Mouse (Mus musculus): ENCODE results near the gene Sez6l. TPM values are rescaled to one million over a fixed set of nuclear protein-coding genes. Genes with fewer than 3 reads are reported as not detected.

Sez6l gene
- polyA plus RNA-seq, 1 experiment from 2014 or later = 0.10 TPM

- H3K9ac ChIP-seq (ENCODE audit: low read depth, low read length) = no peak overlapping the region
- H3K27me3 ChIP-seq (ENCODE audit: control insufficient read depth, insufficient read depth, low read length) = peaks cover 11% of the 10 kb centered on the region
- no peaks in the 10 kb centered on the region for H3K36me3 ChIP-seq (ENCODE audit: control insufficient read depth, insufficient read depth, low read length)
- no peaks in the 10 kb centered on the region for H3K9me3 ChIP-seq (replicated peaks; ENCODE audit: control insufficient read depth, low read length)
- ATAC-seq (replicated peaks; ENCODE audit: insufficient number of reproducible peaks, low FRiP score, low TSS enrichment) = no peak
- H3K4me3 ChIP-seq (ENCODE audit: low read depth, low read length) = no peak overlapping the region
- H3K4me1 ChIP-seq (ENCODE audit: control insufficient read depth, insufficient read depth, low read length) = peaks cover 18% of the 10 kb centered on the region
- no peak overlapping the region for H3K4me2 ChIP-seq
- H3K27ac ChIP-seq (ENCODE audit: low read depth, low read length) = no peak overlapping the region
- 72% methylated on average over 4 of the region's 4 CpGs for WGBS (ENCODE audit: insufficient replicate concordance)
Observed at GRCm38 (mm10) chr5:112523331-112523730, 53.7 kb downstream of the Sez6l start.

GRCm38 (mm10) chr5:112521703-112522527, 55.1 kb downstream of the Sez6l start:
- Histone ChIP-seq H3K27ac (ENCODE audit: low read depth, low read length) (no peak overlapping the region), H3K4me3 (ENCODE audit: low read depth, low read length) (no peak overlapping the region), H3K9ac (ENCODE audit: low read depth, low read length) (no peak overlapping the region), H3K4me1 (ENCODE audit: control insufficient read depth, insufficient read depth, low read length) (peaks cover 18% of the 10 kb centered on the region), H3K4me2 (no peak overlapping the region), H3K36me3 (ENCODE audit: control insufficient read depth, insufficient read depth, low read length) (no peaks in the 10 kb centered on the region), H3K27me3 (ENCODE audit: control insufficient read depth, insufficient read depth, low read length) (peaks cover 11% of the 10 kb centered on the region), H3K9me3 (replicated peaks; ENCODE audit: control insufficient read depth, low read length) (no peaks in the 10 kb centered on the region)
- ATAC-seq (replicated peaks; ENCODE audit: insufficient number of reproducible peaks, low FRiP score, low TSS enrichment) = no peak
- WGBS (ENCODE audit: insufficient replicate concordance) = 20% methylated on average over 19 of the region's 19 CpGs

- H3K27ac ChIP-seq (ENCODE audit: low read depth, low read length) = no peak overlapping the region
- no peak overlapping the region for H3K4me3 ChIP-seq (ENCODE audit: low read depth, low read length)
- H3K36me3 ChIP-seq (ENCODE audit: control insufficient read depth, insufficient read depth, low read length) = no peaks in the 10 kb centered on the region
- H3K4me2 ChIP-seq = no peak overlapping the region
- no peak for ATAC-seq (replicated peaks; ENCODE audit: insufficient number of reproducible peaks, low FRiP score, low TSS enrichment)
- peaks cover 18% of the 10 kb centered on the region for H3K4me1 ChIP-seq (ENCODE audit: control insufficient read depth, insufficient read depth, low read length)
- no peak overlapping the region for H3K9ac ChIP-seq (ENCODE audit: low read depth, low read length)
- no peaks in the 10 kb centered on the region for H3K9me3 ChIP-seq (replicated peaks; ENCODE audit: control insufficient read depth, low read length)
- H3K27me3 ChIP-seq (ENCODE audit: control insufficient read depth, insufficient read depth, low read length) = peaks cover 11% of the 10 kb centered on the region
- 20% methylated on average over 8 of the region's 8 CpGs for WGBS (ENCODE audit: insufficient replicate concordance)
Observed at GRCm38 (mm10) chr5:112520826-112521702, 55.9 kb downstream of the Sez6l start.

GRCm38 (mm10) chr5:112518773-112519172, 58.2 kb downstream of the Sez6l start:
- 79% methylated on average over 2 of the region's 2 CpGs for WGBS (ENCODE audit: insufficient replicate concordance)
- Histone ChIP-seq H3K27me3 (ENCODE audit: control insufficient read depth, insufficient read depth, low read length) (peaks cover 11% of the 10 kb centered on the region), H3K27ac (ENCODE audit: low read depth, low read length) (no peak overlapping the region), H3K4me3 (ENCODE audit: low read depth, low read length) (no peak overlapping the region), H3K36me3 (ENCODE audit: control insufficient read depth, insufficient read depth, low read length) (no peaks in the 10 kb centered on the region), H3K9me3 (replicated peaks; ENCODE audit: control insufficient read depth, low read length) (no peaks in the 10 kb centered on the region), H3K4me1 (ENCODE audit: control insufficient read depth, insufficient read depth, low read length) (peaks cover 10% of the 10 kb centered on the region), H3K4me2 (no peak overlapping the region), H3K9ac (ENCODE audit: low read depth, low read length) (no peak overlapping the region)
- ATAC-seq (replicated peaks; ENCODE audit: insufficient number of reproducible peaks, low FRiP score, low TSS enrichment) = no peak

- peaks cover 7% of the 10 kb centered on the region for H3K27me3 ChIP-seq (ENCODE audit: control insufficient read depth, insufficient read depth, low read length)
- peaks cover 10% of the 10 kb centered on the region for H3K4me1 ChIP-seq (ENCODE audit: control insufficient read depth, insufficient read depth, low read length)
- no peak overlapping the region for H3K4me2 ChIP-seq
- H3K27ac ChIP-seq (ENCODE audit: low read depth, low read length) = no peak overlapping the region
- no peak overlapping the region for H3K4me3 ChIP-seq (ENCODE audit: low read depth, low read length)
- H3K9me3 ChIP-seq (replicated peaks; ENCODE audit: control insufficient read depth, low read length) = no peaks in the 10 kb centered on the region
- ATAC-seq (replicated peaks; ENCODE audit: insufficient number of reproducible peaks, low FRiP score, low TSS enrichment) = no peak
- no peaks in the 10 kb centered on the region for H3K36me3 ChIP-seq (ENCODE audit: control insufficient read depth, insufficient read depth, low read length)
- no peak overlapping the region for H3K9ac ChIP-seq (ENCODE audit: low read depth, low read length)
- 80% methylated on average over 9 of the region's 9 CpGs for WGBS (ENCODE audit: insufficient replicate concordance)
Observed at GRCm38 (mm10) chr5:112517454-112517853, 59.5 kb downstream of the Sez6l start.

GRCm38 (mm10) chr5:112516527-112516926, 60.5 kb downstream of the Sez6l start:
- peaks cover 8% of the 10 kb centered on the region for H3K4me1 ChIP-seq (ENCODE audit: control insufficient read depth, insufficient read depth, low read length)
- H3K36me3 ChIP-seq (ENCODE audit: control insufficient read depth, insufficient read depth, low read length) = no peaks in the 10 kb centered on the region
- H3K4me2 ChIP-seq = no peak overlapping the region
- H3K9ac ChIP-seq (ENCODE audit: low read depth, low read length) = no peak overlapping the region
- no peak for ATAC-seq (replicated peaks; ENCODE audit: insufficient number of reproducible peaks, low FRiP score, low TSS enrichment)
- no peaks in the 10 kb centered on the region for H3K9me3 ChIP-seq (replicated peaks; ENCODE audit: control insufficient read depth, low read length)
- no peak overlapping the region for H3K27ac ChIP-seq (ENCODE audit: low read depth, low read length)
- peaks cover 8% of the 10 kb centered on the region for H3K27me3 ChIP-seq (ENCODE audit: control insufficient read depth, insufficient read depth, low read length)
- 92% methylated on average over 3 of the region's 3 CpGs for WGBS (ENCODE audit: insufficient replicate concordance)
- no peak overlapping the region for H3K4me3 ChIP-seq (ENCODE audit: low read depth, low read length)

- Histone ChIP-seq H3K4me3 (ENCODE audit: low read depth, low read length) (no peak overlapping the region), H3K27me3 (ENCODE audit: control insufficient read depth, insufficient read depth, low read length) (peaks cover 9% of the 10 kb centered on the region; the same call in 1 of the 2 replicates), H3K4me1 (ENCODE audit: control insufficient read depth, insufficient read depth, low read length) (no peaks in the 10 kb centered on the region), H3K27ac (ENCODE audit: low read depth, low read length) (no peak overlapping the region), H3K9me3 (replicated peaks; ENCODE audit: control insufficient read depth, low read length) (peaks cover 3% of the 10 kb centered on the region; the same call in 1 of the 2 replicates), H3K9ac (ENCODE audit: low read depth, low read length) (no peak overlapping the region), H3K4me2 (no peak overlapping the region), H3K36me3 (ENCODE audit: control insufficient read depth, insufficient read depth, low read length) (no peaks in the 10 kb centered on the region)
- WGBS (ENCODE audit: insufficient replicate concordance) = 66% methylated on average over 8 of the region's 8 CpGs
- ATAC-seq (replicated peaks; ENCODE audit: insufficient number of reproducible peaks, low FRiP score, low TSS enrichment) = no peak
Observed at GRCm38 (mm10) chr5:112510351-112510750, 66.6 kb downstream of the Sez6l start.

GRCm38 (mm10) chr5:112509916-112510315, 67.1 kb downstream of the Sez6l start:
- no peak overlapping the region for H3K9ac ChIP-seq (ENCODE audit: low read depth, low read length)
- H3K4me3 ChIP-seq (ENCODE audit: low read depth, low read length) = no peak overlapping the region
- no peak for ATAC-seq (replicated peaks; ENCODE audit: insufficient number of reproducible peaks, low FRiP score, low TSS enrichment)
- H3K9me3 ChIP-seq (replicated peaks; ENCODE audit: control insufficient read depth, low read length) = peaks cover 3% of the 10 kb centered on the region; the same call in 1 of the 2 replicates
- H3K27ac ChIP-seq (ENCODE audit: low read depth, low read length) = no peak overlapping the region
- no peaks in the 10 kb centered on the region for H3K4me1 ChIP-seq (ENCODE audit: control insufficient read depth, insufficient read depth, low read length)
- H3K27me3 ChIP-seq (ENCODE audit: control insufficient read depth, insufficient read depth, low read length) = peaks cover 9% of the 10 kb centered on the region; the same call in 1 of the 2 replicates
- H3K36me3 ChIP-seq (ENCODE audit: control insufficient read depth, insufficient read depth, low read length) = no peaks in the 10 kb centered on the region
- H3K4me2 ChIP-seq = no peak overlapping the region
- WGBS (ENCODE audit: insufficient replicate concordance) = 71% methylated on average over 5 of the region's 5 CpGs
